Mouse (Mus musculus) stomach, embryonic 15.5 days (tissue): Measurements from ENCODE around the gene Gnmt. TPM values are rescaled to one million over a fixed set of nuclear protein-coding genes. Genes with fewer than 3 reads are reported as not detected.
"Not testable (repeated sequence)": the region's sequence is repeated elsewhere in the genome, so short reads cannot be mapped to it uniquely, and the experiment has no call there.

Source experiments
- ATAC-seq: fragments of 200-750 bp; cut with Nextera tagmentation; 2 replicates; pipeline ENCODE4 v1.8.0; 2017; ENCODE audit warnings: low read depth, moderate number of reproducible peaks, moderate TSS enrichment; ENCODE audit not compliant: insufficient read depth, low FRiP score
- H3K27ac ChIP-seq: fragments of 300-500 bp; sonication (generic); 2 replicates; pipeline ENCODE4 v1.5.1; 2015; ENCODE audit warnings: mild to moderate bottlenecking, inconsistent platforms
- H3K27me3 ChIP-seq: fragments of 300-500 bp; sonication (generic); replicated peaks from 2 replicates; pipeline ENCODE4 v1.6.1; 2015; ENCODE audit warnings: inconsistent platforms
- H3K36me3 ChIP-seq: fragments of 300-500 bp; sonication (generic); 2 replicates; pipeline ENCODE4 v1.6.1; 2015; ENCODE audit warnings: inconsistent platforms
- H3K4me1 ChIP-seq: fragments of 300-500 bp; sonication (generic); 2 replicates; pipeline ENCODE4 v1.6.1; 2015; ENCODE audit warnings: inconsistent platforms
- H3K4me2 ChIP-seq: fragments of 300-500 bp; sonication (generic); 2 replicates; pipeline ENCODE4 v1.6.1; 2015; ENCODE audit warnings: mild to moderate bottlenecking, inconsistent platforms
- H3K4me3 ChIP-seq: fragments of 300-500 bp; sonication (generic); replicated peaks from 2 replicates; pipeline ENCODE4 v1.5.1; 2015; ENCODE audit warnings: inconsistent platforms
- H3K9ac ChIP-seq: fragments of 300-500 bp; sonication (generic); 2 replicates; pipeline ENCODE4 v1.6.1; 2015; ENCODE audit warnings: inconsistent platforms
- H3K9me3 ChIP-seq: fragments of 300-500 bp; sonication (generic); 2 replicates; pipeline ENCODE4 v1.6.1; 2016; ENCODE audit warnings: inconsistent platforms
- WGBS: fragments of 180-500 bp; shearing (Covaris S2); methylation state at CpG from one replicate; pipeline ENCODE4 v1.1.7; 2015; 5-methylcytosine and 5-hydroxymethylcytosine counted together
- polyA plus RNA-seq: library from polyadenylated mRNA; unstranded; fragments of >200 nt; fragmentation: Nextera tagmentation; extraction: Ambion mirVana; gene quantifications from 2 replicates; pipeline ENCODE4 v1.2.1, GENCODE M21; 2015

The Gnmt gene
- polyA plus RNA-seq, 1 experiment from 2014 or later, result 15.0 TPM

DNA sequence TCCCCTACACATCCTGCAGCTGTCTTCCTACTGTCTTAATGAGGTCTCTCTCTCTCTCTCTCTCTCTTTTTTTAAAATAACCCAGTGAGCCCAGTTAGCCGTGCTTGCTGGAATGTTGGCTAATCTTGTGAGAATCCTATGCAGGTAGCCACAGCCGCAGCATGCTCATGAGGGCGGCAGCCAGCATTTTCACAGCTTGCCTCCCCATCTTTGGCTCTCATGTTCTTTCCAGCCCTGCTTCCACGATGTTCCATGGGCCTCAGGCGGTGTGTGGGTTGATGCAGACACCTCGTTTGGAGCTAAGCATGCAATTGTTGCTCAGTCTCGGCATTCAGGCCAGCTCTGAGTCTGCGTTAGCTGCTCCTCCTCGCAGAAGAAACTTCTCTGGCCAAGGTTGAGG, 35.9 kb upstream of the Gnmt start:
- not testable (repeated sequence) for H3K9me3 ChIP-seq, H3K9ac ChIP-seq, H3K4me1 ChIP-seq, H3K27ac ChIP-seq, H3K36me3 ChIP-seq, ATAC-seq, H3K4me2 ChIP-seq, H3K4me3 ChIP-seq, H3K27me3 ChIP-seq
- WGBS, result 63% methylated on average over 9 of the region's 9 CpGs

DNA sequence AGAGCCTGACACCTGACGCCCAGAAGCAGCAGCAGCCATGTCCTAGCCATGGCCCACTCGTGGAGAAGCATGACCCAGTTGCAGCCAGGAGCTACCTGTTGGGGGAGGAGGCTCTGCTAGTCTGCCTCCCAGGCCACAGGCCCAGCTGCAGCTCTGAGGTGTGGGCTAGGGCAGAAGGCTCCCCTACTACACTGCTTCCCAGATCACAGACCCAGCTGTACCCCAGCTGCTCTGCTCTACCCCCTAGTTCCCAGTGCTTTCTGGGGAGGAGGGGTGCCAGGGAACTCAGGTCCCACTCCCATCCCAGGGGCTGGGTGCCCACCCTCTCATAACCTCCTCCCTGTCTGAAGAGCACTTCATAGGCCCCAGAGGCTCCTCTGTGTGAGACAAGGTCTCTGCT, 34.6 kb upstream of the Gnmt start, which contains the start of gene Ptcra:
Ptcra (minus strand) TSS at position 169 of the 400 bp plus-strand sequence.
- Histone ChIP-seq H3K36me3 (no peaks in the 10 kb centered on the region), H3K9ac (no peak within 1 kb of the TSS), H3K27me3 (no peaks in the 10 kb centered on the region), H3K27ac (no peak within 1 kb of the TSS), H3K4me1 (no peaks in the 10 kb centered on the region), H3K4me3 (no peak within 1 kb of the TSS), H3K9me3 (no peaks in the 10 kb centered on the region), H3K4me2 (no peak within 1 kb of the TSS)
- no peak for ATAC-seq
- 57% methylated on average over 2 of the region's 2 CpGs for WGBS

DNA sequence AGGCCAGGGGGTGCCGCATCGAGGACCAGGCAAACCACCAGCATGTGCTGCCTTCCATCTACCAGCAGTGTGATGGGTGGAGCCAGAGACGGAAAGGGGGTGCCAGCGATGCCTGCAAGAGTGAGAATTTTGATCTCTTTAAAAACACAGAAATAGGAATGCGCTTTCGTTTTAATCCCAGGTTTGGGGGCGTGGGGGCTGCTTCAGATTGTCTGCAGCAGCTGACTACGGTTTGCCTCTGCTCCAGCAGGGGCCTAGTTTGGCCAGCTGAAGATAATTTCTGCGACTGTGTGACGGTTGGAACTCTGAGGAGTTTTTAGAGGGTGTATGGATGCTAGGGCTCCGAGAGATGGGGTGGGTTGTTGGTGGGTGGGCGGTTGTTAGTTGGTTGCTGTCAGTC, 29.8 kb upstream of the Gnmt start:
- 80% methylated on average over 12 of the region's 12 CpGs for WGBS
- Histone ChIP-seq H3K9ac (no peak overlapping the region), H3K9me3 (no peaks in the 10 kb centered on the region), H3K4me3 (no peak overlapping the region), H3K4me2 (no peak overlapping the region), H3K27ac (no peak overlapping the region), H3K36me3 (no peaks in the 10 kb centered on the region), H3K27me3 (no peaks in the 10 kb centered on the region), H3K4me1 (no peaks in the 10 kb centered on the region)
- ATAC-seq, result no peak

DNA sequence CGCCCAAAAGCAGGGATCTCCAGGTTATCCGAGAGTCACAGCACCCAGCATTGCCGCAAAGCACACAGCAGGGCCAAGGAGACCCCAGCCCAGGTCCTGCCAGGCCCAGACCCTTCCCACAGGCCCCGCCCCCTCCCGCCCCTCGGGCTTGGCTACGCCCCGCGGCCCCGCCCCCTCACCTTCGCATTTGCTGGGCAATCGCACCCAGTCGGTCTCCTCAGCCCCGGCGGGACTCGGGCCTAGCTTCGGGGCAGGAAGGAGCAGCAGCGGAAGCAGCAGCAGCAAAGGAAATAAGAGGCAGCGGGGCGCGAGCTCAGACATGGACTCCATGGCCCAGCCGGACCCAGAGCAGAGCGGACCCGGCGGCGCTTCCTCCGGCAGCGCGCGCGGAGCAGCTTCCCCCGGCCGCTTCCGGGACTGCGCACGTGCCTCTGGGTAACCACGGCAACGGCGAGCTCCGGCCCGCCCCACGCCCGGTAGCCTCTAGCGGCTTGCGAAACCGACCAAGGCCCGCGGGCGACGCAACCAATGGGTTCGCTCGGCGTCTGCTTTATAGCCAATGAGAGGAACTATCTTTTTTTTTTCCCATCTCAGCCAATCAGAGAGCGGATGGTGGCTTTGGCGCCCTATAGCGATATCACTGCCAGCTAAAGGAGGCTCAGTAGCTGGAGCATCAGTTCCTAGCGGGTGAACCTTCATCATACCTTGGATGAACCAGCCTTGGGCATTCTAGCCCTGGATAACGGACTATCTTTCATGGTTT, 23.0 kb upstream of the Gnmt start, which contains the start of gene Cnpy3:
Cnpy3 (minus strand) TSS at position 421 of the 763 bp plus-strand sequence.
- H3K27ac ChIP-seq, result peak within 1 kb of the TSS; percentile 84
- H3K4me3 ChIP-seq, result peak within 1 kb of the TSS; percentile 68
- peak within 1 kb of the TSS; percentile 77 for H3K4me2 ChIP-seq
- H3K9ac ChIP-seq, result peak within 1 kb of the TSS; percentile 63
- no peaks in the 10 kb centered on the region for H3K36me3 ChIP-seq
- no peaks in the 10 kb centered on the region for H3K27me3 ChIP-seq
- no peaks in the 10 kb centered on the region for H3K9me3 ChIP-seq
- H3K4me1 ChIP-seq, result peaks cover 10% of the 10 kb centered on the region
- peak; percentile 99 for ATAC-seq
- WGBS, result under 1% methylated on average over 57 of the region's 58 CpGs

GRCm38 (mm10) chr17:46751056-46751793, 22.3 kb upstream of the Gnmt start:
- ATAC-seq, result no peak; the same call in 1 of the 2 replicates
- H3K4me3 ChIP-seq, result peak overlapping the region; percentile 68
- H3K9me3 ChIP-seq, result no peaks in the 10 kb centered on the region
- peak overlapping the region; percentile 84 for H3K27ac ChIP-seq
- peaks cover 10% of the 10 kb centered on the region for H3K4me1 ChIP-seq
- 15% methylated on average over 16 of the region's 16 CpGs for WGBS
- peak overlapping the region; percentile 63 for H3K9ac ChIP-seq
- H3K36me3 ChIP-seq, result no peaks in the 10 kb centered on the region
- H3K4me2 ChIP-seq, result peak overlapping the region; percentile 77
- H3K27me3 ChIP-seq, result no peaks in the 10 kb centered on the region

DNA sequence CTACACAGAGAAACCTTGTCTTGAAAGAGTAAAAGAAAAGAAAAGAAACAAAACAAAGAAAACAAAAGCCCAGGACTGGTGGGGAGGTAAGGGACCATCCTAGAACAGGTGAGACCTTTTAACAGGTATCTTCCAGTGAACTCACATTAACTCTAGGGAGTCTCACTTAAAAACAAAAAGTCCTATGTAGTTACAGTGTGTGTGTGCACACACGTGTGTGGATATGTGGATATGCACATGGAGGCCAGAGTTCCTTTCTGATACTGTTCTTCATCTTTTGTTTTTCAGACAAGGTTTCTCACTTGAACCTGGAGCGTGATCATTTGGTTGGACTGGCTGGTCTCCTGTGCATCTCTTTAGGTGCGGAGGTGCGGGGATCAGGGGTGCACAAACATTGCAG, 21.6 kb upstream of the Gnmt start:
- Histone ChIP-seq H3K4me2 (peak overlapping the region; percentile 77), H3K9ac (peak overlapping the region; percentile 63; the same call in 1 of the 2 replicates), H3K4me1 (peaks cover 10% of the 10 kb centered on the region), H3K9me3 (no peaks in the 10 kb centered on the region), H3K4me3 (peak overlapping the region; percentile 68), H3K27ac (no peak overlapping the region), H3K27me3 (no peaks in the 10 kb centered on the region), H3K36me3 (no peaks in the 10 kb centered on the region)
- WGBS, result 82% methylated on average over 4 of the region's 4 CpGs
- ATAC-seq, result no peak

DNA sequence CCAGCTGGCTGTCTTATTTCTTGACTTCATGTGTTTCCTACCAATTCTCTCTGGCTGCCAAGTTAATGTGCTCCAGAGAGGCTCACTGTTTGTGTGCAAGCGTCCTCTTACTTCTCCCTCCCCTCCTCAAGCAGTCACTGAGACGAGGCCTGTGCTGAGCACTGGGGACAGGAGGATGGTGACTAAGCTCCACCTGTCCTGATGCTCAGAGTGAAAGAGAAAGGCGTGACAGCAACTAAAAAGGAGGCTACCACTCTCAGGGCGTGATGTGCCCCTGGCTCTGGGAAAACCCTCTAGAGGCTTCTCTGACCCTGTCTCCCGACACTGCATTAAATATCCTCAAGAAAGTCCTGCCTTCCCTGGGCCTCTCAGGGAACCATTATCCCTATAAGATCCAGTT, 20.3 kb upstream of the Gnmt start:
- Histone ChIP-seq H3K9ac (no peak overlapping the region), H3K27me3 (no peaks in the 10 kb centered on the region), H3K4me1 (peaks cover 10% of the 10 kb centered on the region), H3K36me3 (peaks cover 6% of the 10 kb centered on the region; the same call in 1 of the 2 replicates), H3K9me3 (no peaks in the 10 kb centered on the region), H3K27ac (no peak overlapping the region), H3K4me3 (no peak overlapping the region), H3K4me2 (no peak overlapping the region)
- no peak for ATAC-seq
- 90% methylated on average over 5 of the region's 5 CpGs for WGBS

DNA sequence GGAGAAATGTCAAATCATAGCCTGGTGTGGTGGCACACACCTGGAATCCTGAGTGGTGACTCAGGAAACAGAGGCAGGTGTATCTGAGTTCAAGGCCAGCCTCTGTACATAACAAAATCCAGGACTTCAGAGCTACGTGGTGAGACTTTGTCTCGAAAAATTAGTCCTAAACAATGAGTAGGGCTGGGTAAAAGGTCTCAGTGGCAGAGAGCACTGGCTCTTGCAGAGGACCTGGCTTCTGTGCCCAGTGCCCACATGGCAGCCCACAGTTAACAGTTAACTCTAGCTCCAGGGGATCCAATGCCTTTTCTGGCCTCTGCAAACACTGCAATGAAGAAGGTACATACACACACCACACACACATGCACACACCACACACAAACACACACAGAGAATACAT, 18.8 kb upstream of the Gnmt start:
- Histone ChIP-seq H3K9me3 (no peaks in the 10 kb centered on the region), H3K27ac (no peak overlapping the region), H3K4me2 (no peak overlapping the region), H3K36me3 (peaks cover 6% of the 10 kb centered on the region; the same call in 1 of the 2 replicates), H3K4me3 (no peak overlapping the region), H3K4me1 (peaks cover 10% of the 10 kb centered on the region), H3K27me3 (no peaks in the 10 kb centered on the region), H3K9ac (no peak overlapping the region)
- no peak for ATAC-seq
- WGBS, result 89% methylated on average over 2 of the region's 2 CpGs

- no peak overlapping the region for H3K4me2 ChIP-seq
- H3K27ac ChIP-seq, result no peak overlapping the region
- WGBS, result 75% methylated on average over 8 of the region's 8 CpGs
- no peak overlapping the region for H3K4me3 ChIP-seq
- ATAC-seq, result no peak
- peaks cover 11% of the 10 kb centered on the region; the same call in 1 of the 2 replicates for H3K36me3 ChIP-seq
- no peaks in the 10 kb centered on the region for H3K27me3 ChIP-seq
- H3K4me1 ChIP-seq, result peaks cover 5% of the 10 kb centered on the region
- no peak overlapping the region for H3K9ac ChIP-seq
- H3K9me3 ChIP-seq, result no peaks in the 10 kb centered on the region
These were observed 18.3 kb upstream of the Gnmt start for GRCm38 (mm10) chr17:46747234-46747633.

GRCm38 (mm10) chr17:46745506-46745905, 16.5 kb upstream of the Gnmt start:
- H3K9me3 ChIP-seq, result no peaks in the 10 kb centered on the region
- H3K4me3 ChIP-seq, result no peak overlapping the region
- H3K4me1 ChIP-seq, result no peaks in the 10 kb centered on the region
- no peak overlapping the region for H3K9ac ChIP-seq
- H3K4me2 ChIP-seq, result no peak overlapping the region
- no peaks in the 10 kb centered on the region for H3K27me3 ChIP-seq
- no peak overlapping the region for H3K27ac ChIP-seq
- peaks cover 11% of the 10 kb centered on the region; the same call in 1 of the 2 replicates for H3K36me3 ChIP-seq
- whole genome bisulfite sequencing, result 80% methylated on average over 2 of the region's 2 CpGs
- no peak for ATAC-seq

- H3K36me3 ChIP-seq, result peaks cover 11% of the 10 kb centered on the region
- H3K27me3 ChIP-seq, result no peaks in the 10 kb centered on the region
- no peak overlapping the region for H3K27ac ChIP-seq
- no peaks in the 10 kb centered on the region for H3K9me3 ChIP-seq
- H3K4me1 ChIP-seq, result no peaks in the 10 kb centered on the region
- ATAC-seq, result no peak
- WGBS, result 86% methylated on average over 9 of the region's 9 CpGs
- no peak overlapping the region for H3K4me2 ChIP-seq
- no peak overlapping the region for H3K9ac ChIP-seq
- H3K4me3 ChIP-seq, result no peak overlapping the region
These were observed 14.0 kb upstream of the Gnmt start for GRCm38 (mm10) chr17:46742986-46743385.

- ATAC-seq, result no peak
- H3K27me3 ChIP-seq, result no peaks in the 10 kb centered on the region
- H3K4me2 ChIP-seq, result no peak overlapping the region
- no peaks in the 10 kb centered on the region for H3K9me3 ChIP-seq
- no peak overlapping the region for H3K27ac ChIP-seq
- no peak overlapping the region for H3K9ac ChIP-seq
- 94% methylated on average over 6 of the region's 6 CpGs for WGBS
- no peak overlapping the region for H3K4me3 ChIP-seq
- peaks cover 11% of the 10 kb centered on the region for H3K36me3 ChIP-seq
- H3K4me1 ChIP-seq, result no peaks in the 10 kb centered on the region
These were observed 12.3 kb upstream of the Gnmt start for GRCm38 (mm10) chr17:46741305-46741704.
